Mouse (Mus musculus) adrenal gland, postnatal 25 days (tissue): ENCODE data around the gene Prdm11. TPM values are rescaled to one million over a fixed set of nuclear protein-coding genes. Genes with fewer than 3 reads are reported as not detected.

Experiments used
- DNase-seq: peaks from one replicate; pipeline ENCODE4 v3.0.0; 2021; ENCODE audit warnings: mixed read lengths
- long read RNA-seq: library from polyadenylated mRNA; stranded (forward); transcript quantifications from one replicate; pipeline ENCODE4 v2.0.0, GENCODE M21; 2021
- total RNA-seq: library from RNA; stranded (reverse); gene quantifications from 2 replicates; pipeline ENCODE4 v1.2.3, GENCODE M21; 2021

Gene Prdm11
- 63.1 and 63.6 TPM in 2 replicates for total RNA-seq
- long read RNA-seq, partial matches to known transcripts: 12 of 20 reads
- long read RNA-seq, other reads (novel, unspliced or antisense): 7 of 20 reads

DNA sequence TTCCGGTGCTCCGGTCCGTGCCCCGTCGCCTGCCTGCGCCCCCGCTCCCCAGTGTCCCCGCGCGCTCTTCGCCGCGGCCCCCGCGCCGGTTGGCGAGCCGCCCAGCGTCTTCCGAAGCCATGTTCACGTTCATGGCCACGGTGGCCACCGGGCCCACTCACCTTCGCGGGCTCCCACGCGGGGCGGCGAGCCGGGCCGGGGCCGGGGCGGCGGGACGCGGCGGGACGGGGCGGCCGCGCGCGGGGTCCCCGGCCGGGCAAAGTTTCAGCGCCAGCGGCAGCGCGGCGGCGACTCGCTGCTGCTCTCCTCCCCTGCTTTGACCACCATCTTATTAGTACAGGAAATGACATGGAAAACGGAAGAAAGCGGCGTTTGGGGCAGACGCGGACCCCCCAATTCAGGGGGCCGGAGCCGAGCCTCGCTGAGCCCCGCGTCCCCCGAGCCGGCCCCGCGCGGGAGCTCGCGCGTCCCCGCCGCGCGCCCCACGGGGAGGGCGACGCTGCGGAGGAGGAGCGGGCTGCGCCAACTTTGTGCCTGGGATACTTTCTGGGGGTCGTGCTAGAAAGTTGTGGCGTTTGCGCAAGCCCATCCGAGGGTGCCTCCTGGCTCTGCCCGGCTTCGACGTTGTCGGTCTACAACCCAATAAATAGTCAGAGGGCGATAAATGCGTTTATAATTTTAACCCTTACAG, at the start of gene Prdm11:
Gene Prdm11 (minus strand): TSS at position 350 of the 691 bp plus-strand sequence.
- DNase-seq: peak; percentile 41

DNA sequence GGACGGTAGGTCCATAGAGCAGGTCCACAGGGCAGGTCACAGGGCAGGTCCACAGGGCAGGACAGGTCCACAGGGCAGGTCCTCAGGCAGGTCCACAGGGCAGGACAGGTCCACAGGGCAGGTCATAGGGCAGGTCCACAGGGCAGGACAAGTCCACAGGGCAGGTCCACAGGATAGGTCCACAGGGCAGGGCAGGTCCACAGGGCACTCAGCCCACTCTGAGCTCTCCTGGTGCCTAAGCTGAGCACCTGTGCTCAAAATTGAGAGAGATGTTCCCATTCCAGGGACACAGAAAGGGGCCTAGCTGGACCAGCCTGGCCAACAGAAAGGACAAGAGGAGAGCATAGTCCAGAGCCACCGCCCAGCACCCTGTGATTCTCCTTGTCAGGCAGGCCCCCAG, 46.4 kb upstream of the Prdm11 start:
- DNase-seq: no peak

DNA sequence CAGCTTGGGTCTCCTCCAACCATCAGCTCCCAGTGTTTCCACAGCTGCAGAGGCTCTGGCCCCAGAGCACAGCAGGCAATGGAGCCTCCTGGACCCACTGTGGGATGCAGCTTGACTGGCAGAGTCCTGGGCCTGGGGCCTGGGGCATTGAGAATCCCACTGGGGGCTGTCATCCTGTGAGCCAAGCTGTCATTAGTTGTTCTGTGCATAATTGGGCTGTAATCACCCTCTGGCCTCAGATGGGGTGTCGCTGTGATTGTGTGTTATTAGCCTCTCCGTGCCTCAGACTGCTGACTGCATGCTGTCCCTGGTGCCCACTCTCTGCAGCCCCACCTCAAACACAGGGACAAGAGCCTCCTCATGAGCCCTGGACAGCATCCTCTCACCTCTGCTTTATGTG, 45.7 kb upstream of the Prdm11 start:
- DNase-seq: no peak

DNA sequence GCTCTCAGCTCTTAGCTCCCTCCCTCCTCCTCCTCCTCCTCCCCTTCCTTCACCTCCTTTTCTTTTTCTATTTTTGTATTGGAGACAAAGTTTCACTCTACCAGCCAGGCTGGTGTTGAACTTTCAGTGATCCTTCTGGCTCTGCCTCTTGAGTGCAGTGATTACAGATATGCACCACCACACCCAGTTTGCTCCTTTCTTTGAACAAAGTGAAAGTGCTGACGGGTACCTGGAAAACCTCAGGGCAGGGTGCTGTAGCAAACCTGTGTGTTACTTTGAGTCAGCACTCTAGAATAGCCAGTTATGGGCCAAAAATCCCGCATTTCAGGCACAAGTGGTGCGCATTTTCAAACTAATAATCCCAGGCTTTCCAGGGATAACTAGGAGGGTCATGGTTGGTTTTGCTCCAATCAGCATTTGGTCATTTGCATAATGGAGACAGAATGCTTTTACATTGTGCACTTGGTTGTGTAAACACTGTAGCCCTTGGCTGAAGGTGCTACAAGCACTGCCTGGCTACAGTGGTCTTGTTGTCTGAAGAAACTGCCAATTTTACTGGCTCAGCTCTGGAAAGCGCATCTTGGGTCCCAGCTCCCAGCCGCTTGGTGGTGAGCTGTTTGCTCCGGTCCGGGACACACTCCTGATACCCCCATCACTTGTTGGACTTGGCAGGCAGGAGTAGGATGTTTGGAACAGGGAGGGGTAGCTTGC, 43.6 kb upstream of the Prdm11 start:
- no peak for DNase-seq

DNA sequence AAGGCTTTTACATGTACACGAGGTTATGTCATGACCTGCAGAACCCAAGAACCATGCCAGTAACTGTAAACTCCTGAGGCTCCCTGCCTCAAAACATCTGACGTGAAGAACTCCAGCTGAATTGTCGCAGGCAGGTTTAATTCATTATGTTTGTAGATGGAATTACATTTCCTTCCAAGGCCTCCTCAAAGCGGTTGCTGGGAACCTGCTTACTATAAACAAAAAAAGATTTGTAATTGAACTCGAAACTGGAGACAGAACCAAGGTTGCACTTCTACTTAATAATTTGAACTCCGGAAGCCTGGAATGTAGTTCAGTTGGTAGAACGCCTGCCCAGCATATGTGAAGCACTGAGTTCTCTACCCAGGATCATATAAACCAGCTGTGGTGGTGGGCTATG, 42.0 kb upstream of the Prdm11 start:
- no peak for DNase-seq

DNA sequence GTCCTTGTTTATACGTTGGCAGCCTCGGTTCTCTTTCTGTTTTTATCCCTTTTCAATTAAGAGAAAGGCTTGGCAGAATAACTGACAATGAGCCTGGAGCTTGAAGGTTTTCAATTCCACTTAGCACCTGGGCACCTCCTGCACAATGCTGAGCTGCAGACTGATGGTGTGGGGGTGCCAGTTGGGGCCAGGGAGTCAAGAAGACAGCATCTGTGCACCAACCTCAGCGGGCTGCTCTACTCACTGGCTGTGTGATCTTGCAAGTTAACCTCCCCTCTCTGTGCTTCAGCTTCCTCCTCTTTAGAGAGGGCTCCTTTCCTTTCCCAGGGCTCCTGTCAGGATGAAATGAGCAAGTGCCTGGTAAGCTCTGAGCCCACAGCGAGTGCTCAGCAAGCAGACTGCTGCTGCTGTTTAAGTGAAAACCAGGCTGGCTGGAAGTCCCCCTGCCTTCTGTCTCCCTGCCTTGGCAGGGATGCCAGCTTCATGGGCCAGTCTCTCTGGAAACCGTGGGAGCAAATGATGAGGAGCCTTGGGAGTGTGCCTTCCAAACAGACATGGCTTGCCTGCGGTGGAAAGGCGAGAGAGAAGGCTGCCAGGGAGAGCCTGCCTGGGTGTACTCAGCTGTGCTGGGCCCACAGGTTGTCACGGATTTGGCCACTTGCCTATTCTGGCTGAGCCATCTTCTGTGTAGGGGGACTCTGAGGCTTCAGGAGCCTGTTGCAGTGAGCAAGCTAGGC, 39.5 kb upstream of the Prdm11 start:
- DNase-seq: no peak

DNA sequence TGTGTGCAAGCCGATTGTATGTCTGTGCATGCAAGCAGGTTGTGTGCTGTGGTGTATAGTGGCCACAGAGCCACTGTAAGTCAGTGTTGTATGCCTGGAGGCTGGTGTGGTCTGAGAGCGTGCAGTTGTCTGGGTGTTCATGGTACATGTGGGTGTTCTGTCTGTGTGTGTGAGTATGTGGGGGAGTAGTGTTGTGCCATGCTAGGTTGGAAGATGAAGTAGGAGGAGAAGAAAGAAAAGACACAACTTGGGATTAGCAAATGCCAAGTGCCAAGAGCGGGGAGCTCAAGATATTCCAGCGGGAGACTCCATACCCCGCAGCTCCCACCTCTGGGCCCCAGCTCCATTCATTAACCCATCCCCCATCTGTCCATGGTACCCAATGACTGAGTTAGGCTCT, 38.5 kb upstream of the Prdm11 start:
- no peak for DNase-seq

DNA sequence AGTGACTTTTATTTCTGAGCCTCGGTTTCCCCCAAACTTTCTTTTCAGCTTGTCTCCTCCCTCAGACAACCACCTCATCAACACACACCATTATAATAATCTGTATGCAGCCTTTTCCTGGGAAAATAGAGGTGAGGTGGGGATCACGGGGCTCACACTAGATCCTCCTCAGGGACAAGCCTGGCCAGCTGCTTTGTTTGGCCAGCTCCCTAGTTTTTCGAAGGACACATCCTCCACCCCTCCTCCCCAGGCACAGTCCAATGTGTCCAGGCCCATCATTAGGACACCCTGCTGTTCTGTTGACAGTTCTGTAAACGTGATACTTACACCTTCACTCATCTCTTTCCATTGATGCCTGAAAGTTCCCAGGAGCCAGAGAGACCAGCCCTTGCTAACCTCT, 37.4 kb upstream of the Prdm11 start:
- DNase-seq: no peak

DNA sequence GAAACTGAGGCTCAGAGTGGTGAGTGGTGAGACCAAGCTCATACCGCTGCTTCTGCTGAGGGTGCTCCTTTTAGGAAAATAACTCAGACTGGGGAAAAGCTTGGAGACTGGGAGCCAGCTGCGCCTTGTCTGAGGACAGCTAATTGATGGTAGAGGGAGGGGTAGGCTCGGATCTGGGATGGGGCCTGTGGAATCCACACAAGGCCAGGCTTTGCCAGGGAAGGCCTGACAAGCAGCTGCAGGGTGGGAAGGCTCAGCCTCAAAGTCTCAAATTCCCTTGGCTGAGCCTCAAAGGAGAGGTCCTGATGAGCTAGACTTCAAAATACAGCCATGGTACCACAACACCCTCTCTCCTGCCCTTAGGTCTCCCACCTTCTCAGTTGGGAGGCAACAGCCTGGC, 36.9 kb upstream of the Prdm11 start:
- DNase-seq: no peak

DNA sequence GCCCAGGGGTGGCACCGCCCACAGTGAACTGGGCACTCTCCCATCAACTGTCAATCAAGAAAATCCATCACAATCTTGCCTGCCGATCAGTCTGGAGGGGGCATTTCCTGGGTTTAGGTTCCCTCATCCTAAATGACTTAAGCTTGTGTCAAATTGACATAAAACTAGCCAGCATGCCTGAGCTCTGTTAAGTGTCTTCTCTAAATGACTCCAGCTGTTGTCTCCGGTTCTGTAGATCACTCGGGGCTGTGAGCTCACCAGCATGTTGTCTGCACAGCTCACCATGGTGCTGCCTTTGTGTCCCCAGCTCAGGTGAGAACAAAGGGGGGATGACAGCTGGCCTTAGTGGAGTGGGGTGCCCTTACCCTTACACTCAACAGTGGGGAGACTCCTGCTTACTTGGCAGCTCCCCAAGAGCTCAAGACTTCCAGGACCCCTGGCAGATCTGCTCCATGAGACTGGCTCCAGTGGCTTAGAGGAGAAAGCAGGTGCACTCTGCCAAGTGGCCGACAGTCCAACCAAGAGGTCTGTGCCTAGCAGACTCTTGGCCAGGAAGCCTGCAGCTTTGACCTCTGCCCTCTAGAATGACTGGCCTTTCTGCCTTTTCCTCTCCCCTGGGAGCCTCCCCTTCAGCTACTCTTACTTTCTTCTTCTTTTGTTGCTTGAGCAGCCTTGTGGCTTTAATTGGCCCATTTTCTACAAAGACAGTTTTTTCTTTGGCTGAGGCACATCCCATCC, 35.1 kb upstream of the Prdm11 start:
- DNase-seq: peak; percentile 22

DNA sequence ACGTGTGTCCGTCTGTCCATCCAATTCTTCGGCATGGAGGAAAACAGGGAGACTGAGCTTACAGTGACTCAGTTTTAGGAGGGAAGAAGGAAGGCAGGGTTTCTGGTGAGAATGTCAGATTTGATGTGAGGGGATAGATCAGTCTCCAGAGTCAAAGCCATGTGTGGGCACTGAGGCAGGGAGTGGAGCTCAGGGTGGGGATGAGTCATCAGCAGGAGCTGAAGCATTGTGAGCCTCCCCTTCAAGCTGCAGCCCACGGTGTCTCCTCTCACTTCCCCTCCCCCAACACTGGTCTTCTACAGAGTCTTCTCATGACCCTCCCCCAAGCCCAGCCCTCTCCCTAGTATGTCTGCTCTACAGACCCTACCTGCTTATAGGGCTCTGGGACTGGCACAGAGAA, 33.4 kb upstream of the Prdm11 start:
- no peak for DNase-seq

DNA sequence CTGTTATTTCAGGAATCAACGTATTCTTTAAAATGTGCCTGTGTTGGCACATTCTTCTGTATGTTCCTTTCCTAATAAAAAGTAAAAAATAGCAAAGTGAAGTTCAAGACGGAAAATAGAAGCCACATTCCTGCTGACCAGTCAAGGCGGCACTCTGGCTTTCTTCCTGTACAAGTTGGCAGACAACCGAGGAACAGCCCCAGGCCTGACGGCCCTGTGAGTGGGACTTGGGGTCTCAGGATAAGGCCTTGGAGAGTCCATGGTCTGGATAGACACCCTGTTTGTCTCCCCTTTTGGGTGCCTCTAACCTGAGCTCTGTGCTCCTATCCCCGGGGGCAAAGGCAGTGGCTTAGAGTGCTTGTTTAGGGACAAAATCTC, 30.6 kb upstream of the Prdm11 start:
- DNase-seq: no peak

DNA sequence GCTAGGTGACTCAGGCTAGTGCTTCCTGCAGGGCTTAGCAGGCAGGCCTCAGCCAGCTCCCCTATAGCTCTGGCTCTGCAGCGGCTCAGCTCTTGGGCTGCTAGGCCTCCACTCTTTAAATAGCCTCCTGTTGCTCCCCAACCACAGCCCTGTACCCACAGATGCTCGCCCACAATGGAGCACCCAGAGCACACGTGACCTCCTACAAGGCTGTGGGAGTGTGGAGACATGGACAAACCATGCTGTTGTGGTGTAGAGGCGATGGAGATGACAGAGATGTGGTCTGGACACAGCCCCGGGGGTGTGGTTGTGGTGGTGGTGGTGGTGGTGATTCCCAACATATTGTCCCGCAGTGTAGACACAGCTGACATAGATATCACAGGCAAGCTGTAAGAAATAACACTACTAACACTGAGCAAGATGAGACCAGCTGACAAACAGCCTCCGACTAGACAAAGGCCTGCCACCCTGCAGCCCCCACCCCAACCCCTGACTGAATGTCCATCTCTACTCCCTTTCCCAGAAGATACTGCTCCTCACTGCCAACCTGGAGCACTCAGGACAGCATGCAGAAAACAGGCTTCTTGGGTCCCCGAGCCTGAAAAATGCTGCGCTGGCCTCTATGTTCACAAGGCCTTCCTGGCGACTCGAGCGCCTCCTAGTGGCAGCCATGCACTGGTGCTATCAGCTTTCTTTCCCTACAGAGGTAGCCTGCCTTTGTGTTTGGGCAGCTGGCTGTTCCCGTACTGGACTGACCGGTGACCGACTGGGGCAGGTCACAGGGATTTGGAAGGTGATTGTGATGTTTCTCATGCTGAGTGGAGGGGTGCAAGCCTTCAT, 30.0 kb upstream of the Prdm11 start:
- DNase-seq: peak; percentile 78

DNA sequence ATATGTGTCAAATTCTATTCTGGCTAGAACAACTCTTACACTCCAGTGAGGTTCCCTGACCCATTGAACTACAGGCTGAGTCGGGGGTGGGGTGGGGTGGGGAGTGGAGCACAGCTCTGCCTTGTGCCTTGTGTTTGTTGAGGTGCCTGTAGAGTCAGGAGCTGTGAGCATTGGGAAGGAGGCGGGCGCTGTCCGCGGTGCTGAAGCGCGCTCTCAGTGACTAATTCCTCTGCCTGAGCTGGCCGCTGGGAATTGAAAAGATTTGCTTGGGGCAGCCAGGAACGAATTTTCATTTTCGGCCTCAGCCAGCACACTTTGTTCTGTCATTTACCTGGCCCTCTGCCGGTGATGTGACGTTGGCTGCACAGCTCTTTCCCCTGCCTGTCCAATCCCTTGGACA, 25.7 kb upstream of the Prdm11 start:
- DNase-seq: peak; percentile 85

DNA sequence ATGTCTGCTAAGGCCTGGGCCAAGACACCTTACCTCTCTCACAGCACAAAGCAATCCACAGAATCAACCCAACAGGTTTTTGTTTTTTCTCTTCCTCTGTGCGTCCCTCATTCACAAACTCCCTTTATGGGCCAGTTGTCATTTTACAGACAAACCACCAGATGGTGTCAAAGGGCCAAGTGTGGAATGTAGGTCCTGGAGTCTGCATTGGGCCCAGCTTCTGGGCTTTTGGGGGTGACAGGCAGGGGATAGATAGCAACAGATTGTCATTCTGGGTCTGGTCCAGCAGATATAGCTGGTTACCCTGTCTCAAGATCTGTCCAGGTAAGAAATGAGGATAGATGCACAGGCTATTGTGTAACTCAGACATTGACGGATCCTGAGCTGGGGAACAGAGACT, 23.0 kb upstream of the Prdm11 start:
- no peak for DNase-seq

DNA sequence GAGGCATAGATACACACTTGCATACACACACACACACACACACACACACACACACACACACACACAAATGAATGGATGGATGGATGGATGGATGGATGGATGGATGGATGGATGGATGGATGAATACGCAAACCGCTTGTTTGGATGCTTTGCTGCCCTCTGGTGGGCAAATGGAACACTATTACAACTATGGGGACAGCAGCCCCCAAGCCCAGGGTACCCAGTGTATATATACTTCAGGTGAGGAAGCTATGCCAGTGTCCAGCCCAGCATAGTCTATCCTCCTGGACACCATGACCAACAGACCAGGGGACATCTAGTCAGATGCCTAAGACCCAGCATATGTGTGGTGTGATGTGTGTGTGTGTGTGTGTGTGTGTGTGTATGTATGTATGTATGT, 17.4 kb upstream of the Prdm11 start:
- DNase-seq: peak; percentile 54

DNA sequence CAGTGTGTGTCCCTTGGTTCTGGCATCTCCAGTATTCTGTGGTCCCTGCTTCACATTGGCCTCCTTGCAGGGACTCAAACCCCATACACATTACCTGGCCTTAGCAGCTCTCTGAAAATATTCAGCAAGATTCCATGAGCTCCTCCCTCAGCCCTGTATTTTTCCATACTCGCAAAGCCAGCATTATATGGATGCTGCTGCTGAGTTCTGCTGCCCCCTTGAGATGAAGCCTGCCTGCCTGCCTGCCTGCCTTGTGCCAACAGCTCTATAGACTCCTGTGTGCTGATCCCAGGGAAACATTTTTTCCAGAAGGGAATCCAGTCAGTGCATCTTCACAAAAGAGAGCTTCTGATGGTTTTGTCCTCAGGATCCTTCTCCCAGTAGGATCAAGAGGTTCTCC, 5.9 kb upstream of the Prdm11 start:
- DNase-seq: no peak

DNA sequence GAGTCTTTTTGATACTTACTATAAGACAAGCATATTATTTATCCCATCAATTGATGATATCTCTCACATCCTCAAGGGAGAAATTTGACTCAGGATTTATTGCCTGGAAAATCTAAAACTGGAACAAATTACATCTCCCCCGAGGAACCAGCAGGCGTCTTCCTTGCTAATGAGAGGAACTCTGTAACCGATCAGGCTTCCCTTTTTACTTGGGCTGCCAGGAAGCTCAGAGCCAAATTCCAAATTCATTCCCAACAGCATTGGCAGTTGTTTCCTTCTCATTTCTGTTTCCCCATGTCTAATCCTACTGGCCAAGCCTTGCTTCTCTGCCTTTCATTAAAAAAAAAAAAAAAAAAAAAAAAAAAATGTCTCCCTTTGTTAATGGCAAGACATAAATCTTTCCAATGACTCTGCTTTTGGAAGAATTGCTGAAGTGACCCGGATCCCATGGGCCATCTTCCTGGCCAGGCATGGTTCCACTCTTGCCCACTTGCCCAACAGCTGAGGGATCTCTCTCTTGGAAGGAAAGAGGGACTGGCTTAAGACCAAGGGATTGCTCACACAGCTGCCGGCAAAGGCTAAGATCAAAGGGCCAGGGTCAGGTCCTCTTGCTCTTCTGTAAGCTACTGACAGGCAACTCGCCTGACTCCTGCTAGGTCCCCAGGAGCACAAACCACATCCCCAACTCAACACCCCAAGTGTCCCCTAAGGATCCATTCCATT, 2.8 kb upstream of the Prdm11 start:
- DNase-seq: peak; percentile 50

DNA sequence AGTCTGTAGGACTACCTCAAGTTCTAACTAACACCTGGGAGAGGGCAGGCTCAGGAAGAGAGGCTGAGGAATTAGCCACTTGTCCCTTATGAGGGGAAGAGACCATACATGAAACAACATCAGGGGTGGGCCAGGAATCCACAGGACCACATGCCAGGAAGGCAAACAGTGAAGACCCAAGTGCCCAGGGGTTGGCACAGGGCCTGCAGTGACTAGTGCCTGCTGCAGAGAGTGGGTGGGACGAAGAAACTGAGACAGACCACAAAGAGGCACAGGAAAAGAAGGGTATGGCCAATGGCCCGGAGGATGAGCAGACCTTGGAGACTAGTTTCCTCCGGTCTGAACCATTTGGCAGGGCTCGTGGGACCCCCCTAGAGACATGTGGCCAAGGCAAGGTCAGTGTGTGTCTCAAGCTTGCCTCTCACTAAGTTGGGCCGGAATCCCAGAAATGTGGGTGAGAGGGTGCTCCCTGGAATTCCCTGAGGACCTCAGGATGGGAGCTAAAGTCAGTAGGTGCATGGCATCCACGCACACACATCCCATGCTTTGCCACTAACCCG, 1.6 kb upstream of the Prdm11 start:
- no peak for DNase-seq

DNA sequence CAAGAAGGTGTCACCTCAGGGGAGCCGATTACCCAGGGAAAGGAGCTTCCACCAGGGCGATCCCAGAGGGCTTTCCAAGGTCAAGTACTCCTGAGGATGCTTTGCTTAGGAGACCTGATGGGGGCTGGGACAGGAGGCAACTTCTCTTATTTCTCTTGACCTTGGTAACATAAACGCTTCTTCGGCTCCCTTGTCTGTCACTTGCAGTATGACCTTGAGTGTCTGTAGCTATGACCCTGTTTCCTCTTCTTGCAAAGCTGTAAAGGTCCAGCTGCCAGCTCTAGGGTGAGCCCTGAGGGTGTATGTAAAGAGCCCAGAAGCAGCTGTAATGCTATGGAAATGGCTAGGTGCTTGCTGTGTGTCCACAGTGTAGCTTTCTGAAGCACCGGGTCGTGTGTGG, 1.1 kb upstream of the Prdm11 start:
- DNase-seq: no peak

DNA sequence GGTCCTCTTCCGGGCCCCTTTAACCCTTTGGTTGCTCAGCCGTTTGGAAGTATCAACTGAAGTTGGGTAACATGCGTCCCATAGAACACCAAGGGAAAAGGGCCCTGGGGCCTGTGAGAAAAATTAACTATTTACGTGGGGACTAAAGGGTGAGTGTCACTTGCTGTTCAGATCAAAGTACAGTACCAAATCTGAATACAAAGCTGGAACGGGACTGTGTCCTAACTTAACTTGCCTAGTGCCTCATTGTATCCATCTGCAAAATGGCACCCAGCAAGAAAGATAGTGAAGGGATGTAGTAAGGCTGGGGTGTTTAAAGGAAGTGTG, 505 bp upstream of the Prdm11 start:
- DNase-seq: no peak
